Mouse (Mus musculus) small intestine, adult 2 months (tissue): ENCODE data around the gene Gart. TPM values are rescaled to one million over a fixed set of nuclear protein-coding genes. Genes with fewer than 3 reads are reported as not detected.

Experiments used
- H3K27ac ChIP-seq: fragments of 200-500 bp; 2 replicates; pipeline ENCODE4 v1.5.1; 2012; ENCODE audit warnings: low read depth, low read length, control low read depth, inconsistent platforms; ENCODE audit not compliant: insufficient read depth
- H3K27me3 ChIP-seq: fragments of 200-500 bp; 2 replicates; pipeline ENCODE4 v1.6.1; 2012; ENCODE audit warnings: mild to moderate bottlenecking, moderate library complexity, low read length, inconsistent platforms; ENCODE audit not compliant: control insufficient read depth, insufficient read depth
- H3K36me3 ChIP-seq: fragments of 200-500 bp; 2 replicates; pipeline ENCODE4 v1.6.1; 2012; ENCODE audit warnings: mild to moderate bottlenecking, low read length, control low read depth, inconsistent platforms; ENCODE audit not compliant: control insufficient read depth, insufficient read depth
- H3K4me1 ChIP-seq: fragments of 200-500 bp; 2 replicates; pipeline ENCODE4 v1.6.1; 2012; ENCODE audit warnings: low read length, inconsistent platforms, mixed read lengths; ENCODE audit not compliant: control insufficient read depth, insufficient read depth, insufficient read length
- H3K4me3 ChIP-seq: fragments of 200-500 bp; 2 replicates; pipeline ENCODE4 v1.5.1; 2012; ENCODE audit warnings: low read depth, mild to moderate bottlenecking, control low read depth, inconsistent platforms, low read length, moderate library complexity
- CTCF ChIP-seq: fragments of 200-500 bp; IDR thresholded peaks from 2 replicates; pipeline ENCODE4 v1.5.1; 2012; ENCODE audit warnings: low read depth, mild to moderate bottlenecking, control low read depth, inconsistent platforms, low read length, moderate library complexity, mixed read lengths; ENCODE audit not compliant: insufficient replicate concordance, insufficient read length; ENCODE audit errors: extremely low read depth
- POLR2A ChIP-seq: fragments of 200-500 bp; IDR thresholded peaks from 2 replicates; pipeline ENCODE4 v1.6.1; 2012; ENCODE audit warnings: low read depth, mild to moderate bottlenecking, control low read depth, inconsistent platforms, low read length, moderate library complexity
- WGBS: fragments of 180-500 bp; shearing (Covaris S2); methylation state at CpG from one replicate; pipeline ENCODE4 v1.1.7; 2018; 5-methylcytosine and 5-hydroxymethylcytosine counted together
- polyA plus RNA-seq: library from polyadenylated mRNA; depleted of rRNA; stranded (reverse); fragments of >200 nt; gene quantifications from 2 replicates; pipeline ENCODE4 v1.2.3, GENCODE M21; 2012; rRNA removed

Gene Gart
- 10.9 and 22.3 TPM in 2 replicates for polyA plus RNA-seq

DNA sequence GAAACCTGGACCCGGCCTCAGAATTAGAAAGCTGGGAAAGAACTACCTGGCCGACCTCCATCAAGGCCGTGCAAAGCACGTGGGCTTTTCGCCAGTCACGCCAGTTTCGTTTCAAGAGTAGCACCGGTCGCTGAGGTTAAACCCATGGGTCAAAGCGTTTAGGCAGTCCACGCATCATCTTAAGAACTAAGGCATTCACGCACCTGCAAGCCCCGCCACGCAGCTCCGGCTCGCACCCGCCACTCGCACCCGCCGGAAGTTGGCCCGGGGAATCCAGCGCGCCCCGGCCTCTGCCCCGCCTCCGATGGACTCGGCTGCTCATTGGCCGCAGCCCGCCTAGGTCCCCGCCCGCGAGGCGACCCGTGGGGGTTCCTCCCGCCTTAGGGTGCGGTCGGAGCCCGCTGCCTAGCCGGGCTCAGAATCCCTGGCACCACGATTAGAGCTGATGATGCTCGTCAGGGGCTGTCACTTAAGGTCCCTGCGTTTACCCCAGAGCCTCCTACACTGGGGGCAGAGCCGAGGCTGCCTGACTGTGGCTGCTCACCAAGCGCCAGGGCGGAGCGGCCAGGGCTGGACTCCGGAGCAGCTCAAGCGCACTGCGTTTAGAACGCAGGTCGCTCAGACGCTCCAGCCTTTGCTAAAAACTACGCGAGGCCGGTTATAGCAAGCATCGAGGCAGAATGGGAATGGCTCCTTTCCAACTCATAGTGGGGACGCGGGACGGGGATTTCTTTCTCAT lies at the start of gene Gart:
Gene Gart, minus strand, starts transcription at position 272 of the 739 bp plus-strand sequence.
- under 1% methylated on average over 59 of the region's 59 CpGs for WGBS
- TF ChIP-seq CTCF (no peak), POLR2A (peak; percentile 98)

DNA sequence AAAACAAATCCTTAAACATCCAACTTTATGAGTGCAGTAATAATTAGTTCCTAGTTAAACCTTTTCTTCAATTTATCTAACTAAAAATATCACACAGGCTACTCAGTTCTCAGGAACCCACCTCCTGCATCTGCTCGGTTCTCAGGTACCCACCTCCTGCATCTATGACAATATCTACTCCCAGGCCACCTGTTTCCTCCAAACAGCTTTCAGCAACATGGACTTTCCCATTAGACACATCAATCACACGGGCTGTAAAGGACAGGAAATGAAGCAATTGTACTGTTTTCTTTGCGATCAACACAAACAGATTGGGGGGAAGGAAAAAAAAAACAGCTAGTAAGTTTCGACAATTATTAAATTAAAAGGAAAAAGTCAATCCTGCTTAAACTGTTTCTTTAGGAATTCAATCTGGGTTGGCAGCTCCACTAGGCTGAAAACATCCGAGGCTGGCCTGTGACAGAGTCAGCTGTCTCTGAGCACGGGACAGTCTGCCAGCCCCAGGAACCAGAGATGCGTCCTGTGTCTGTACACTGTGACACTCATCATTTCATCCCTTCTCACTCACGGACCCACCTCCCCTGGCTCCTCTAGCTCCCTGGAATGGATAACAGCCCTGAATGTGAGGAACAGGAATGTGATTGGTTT lies 48.5 kb upstream of the Gart start:
- Histone ChIP-seq H3K4me1 (no peaks in the 10 kb centered on the region), H3K36me3 (peaks cover 23% of the 10 kb centered on the region), H3K27me3 (no peaks in the 10 kb centered on the region), H3K27ac (no peak overlapping the region), H3K4me3 (no peak overlapping the region)
- TF ChIP-seq CTCF, result no peak
- no peak for TF ChIP-seq POLR2A
- 63% methylated on average over 8 of the region's 8 CpGs for WGBS

More for the DNA sequence above, at the start of gene Gart:
- Histone ChIP-seq H3K4me1 (no peaks in the 10 kb centered on the region), H3K36me3 (peaks cover 9% of the 10 kb centered on the region), H3K27me3 (no peaks in the 10 kb centered on the region), H3K4me3 (peak within 1 kb of the TSS; percentile 88), H3K27ac (peak within 1 kb of the TSS; percentile 97)

DNA sequence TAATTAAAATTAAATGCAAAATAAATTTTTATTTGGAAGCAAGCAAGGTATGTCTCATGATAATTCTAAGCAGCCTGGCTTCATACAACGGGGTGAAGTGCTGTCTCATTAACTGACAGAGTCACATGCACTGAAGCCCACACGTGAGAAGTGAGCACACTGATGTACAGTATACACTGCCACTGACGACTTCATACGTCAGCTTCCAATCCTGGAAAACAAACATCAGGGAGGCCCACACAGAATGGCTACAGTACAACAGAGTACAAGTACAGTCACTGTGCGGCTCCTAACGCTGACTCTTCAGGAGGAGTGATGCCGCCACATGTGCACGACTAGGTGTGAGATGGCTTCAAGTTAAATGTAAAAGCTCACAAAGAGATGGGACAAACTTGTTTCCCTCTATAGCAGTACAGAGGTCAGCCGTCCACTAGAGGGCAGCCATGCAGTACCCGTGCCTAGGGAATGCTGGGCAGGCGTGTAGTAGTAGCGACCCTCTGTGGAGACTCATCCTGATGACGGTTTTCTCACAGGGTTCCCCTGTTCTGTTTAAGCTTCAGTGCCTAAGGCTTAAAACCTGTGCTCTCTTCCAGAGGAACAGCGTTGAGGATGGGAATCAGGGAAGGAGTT lies 47.8 kb upstream of the Gart start:
- no peak for TF ChIP-seq POLR2A
- peak; percentile 92; the same call in 1 of the 2 replicates for TF ChIP-seq CTCF
- no peak overlapping the region for H3K4me3 ChIP-seq
- 40% methylated on average over 14 of the region's 14 CpGs for WGBS

DNA sequence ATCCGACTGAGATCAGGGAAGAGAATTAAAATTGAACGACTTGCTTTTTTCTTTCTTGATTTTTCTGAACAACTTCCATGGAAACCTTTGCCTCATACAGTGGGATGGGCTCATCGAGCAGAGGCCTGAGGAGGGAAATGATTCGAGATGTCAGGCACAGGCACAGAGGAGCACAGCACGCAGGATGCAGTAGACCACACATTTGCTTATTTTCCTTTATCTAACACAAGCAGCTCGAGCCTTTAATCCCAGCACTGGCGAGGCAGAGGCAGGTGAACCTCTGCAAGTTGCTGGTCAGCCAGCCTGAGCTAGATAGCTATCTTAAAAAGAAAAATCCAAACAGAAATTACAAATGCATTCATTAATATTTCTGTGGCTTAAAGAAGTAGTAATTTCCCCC lies 43.0 kb upstream of the Gart start:
- 52% methylated on average over 7 of the region's 7 CpGs for WGBS
- no peaks in the 10 kb centered on the region for H3K27me3 ChIP-seq
- peaks cover 5% of the 10 kb centered on the region for H3K36me3 ChIP-seq
- H3K27ac ChIP-seq, result no peak overlapping the region
- H3K4me3 ChIP-seq, result no peak overlapping the region
- TF ChIP-seq CTCF (no peak), POLR2A (no peak)
- peaks cover 5% of the 10 kb centered on the region; the same call in 1 of the 2 replicates for H3K4me1 ChIP-seq

More for the DNA sequence above, 47.8 kb upstream of the Gart start:
- Histone ChIP-seq H3K27ac (no peak overlapping the region), H3K4me1 (no peaks in the 10 kb centered on the region), H3K36me3 (peaks cover 22% of the 10 kb centered on the region), H3K27me3 (no peaks in the 10 kb centered on the region)

DNA sequence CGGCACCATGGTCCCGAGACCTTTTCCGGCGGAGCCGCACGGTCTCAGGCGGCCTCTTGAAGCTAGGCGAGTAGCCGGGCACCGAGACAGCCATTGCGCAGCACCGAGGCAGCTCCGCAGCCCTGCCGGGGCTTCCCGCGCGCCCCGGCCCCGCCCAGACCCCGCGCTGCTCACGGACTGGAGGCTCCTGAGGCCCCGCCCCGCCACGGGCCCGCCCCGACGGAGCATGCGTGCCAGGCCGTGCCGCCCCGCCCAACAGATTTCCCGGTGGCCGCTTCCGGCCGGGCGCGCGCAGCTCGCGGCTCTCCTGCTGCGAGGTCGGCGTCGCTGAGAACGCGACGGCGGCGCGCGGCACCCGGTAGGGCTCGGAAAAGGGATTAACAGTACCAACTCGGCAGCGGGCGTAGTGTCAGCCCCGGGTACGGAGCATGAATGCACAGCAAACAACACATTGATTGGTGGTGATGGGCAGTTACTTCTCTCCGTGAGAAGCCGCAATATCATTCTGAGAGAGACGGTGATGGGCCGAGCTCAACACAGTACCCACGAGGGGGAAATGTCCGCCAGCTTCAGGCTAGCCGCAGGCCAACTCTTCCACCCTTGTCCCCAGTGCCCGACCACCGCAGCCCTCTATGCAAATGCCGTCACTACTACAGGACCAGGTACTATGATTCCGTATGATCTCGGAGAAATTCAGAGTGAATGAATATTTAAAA lies 42.0 kb upstream of the Gart start, which contains the start of gene Donson:
Gene Donson, minus strand, starts transcription at position 152 of the 716 bp plus-strand sequence.
- Histone ChIP-seq H3K27me3 (no peaks in the 10 kb centered on the region), H3K4me1 (peaks cover 5% of the 10 kb centered on the region; the same call in 1 of the 2 replicates), H3K36me3 (peaks cover 8% of the 10 kb centered on the region), H3K4me3 (peak within 1 kb of the TSS; percentile 67), H3K27ac (peak within 1 kb of the TSS; percentile 65)
- TF ChIP-seq POLR2A (peak; percentile 79), CTCF (no peak)
- under 1% methylated on average over 71 of the region's 71 CpGs for WGBS

DNA sequence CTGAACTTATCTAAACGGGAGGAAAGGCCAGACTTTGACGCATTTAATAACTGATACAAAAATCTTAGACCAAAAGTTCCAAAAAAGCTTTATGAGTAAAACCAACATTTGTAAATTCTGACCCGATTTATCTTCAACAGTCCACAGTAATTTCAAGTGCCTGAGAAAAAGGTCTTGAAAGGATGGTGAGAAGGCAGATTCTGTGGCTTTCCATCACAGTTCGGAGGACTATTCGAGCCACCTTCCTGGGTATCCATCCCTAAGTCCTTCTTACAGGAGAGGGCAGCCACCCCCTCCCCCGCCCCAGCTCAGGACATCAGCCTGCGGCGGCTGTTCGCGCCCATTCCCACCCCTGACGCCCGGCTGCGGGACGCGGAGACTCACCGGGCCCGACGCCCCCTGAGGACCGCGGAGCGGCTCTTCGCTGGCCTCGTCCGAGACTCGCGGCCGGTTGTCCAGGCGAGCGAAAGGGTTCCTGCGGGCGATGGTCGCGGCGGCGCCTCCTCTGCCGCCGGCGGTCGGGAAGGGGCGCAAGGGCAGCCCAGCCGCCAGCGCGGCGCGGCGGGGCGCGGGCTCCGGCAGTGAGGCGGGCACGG lies 41.4 kb upstream of the Gart start:
- WGBS, result 1% methylated on average over 49 of the region's 51 CpGs
- peaks cover 5% of the 10 kb centered on the region; the same call in 1 of the 2 replicates for H3K4me1 ChIP-seq
- no peaks in the 10 kb centered on the region for H3K27me3 ChIP-seq
- H3K4me3 ChIP-seq, result peak overlapping the region; percentile 67
- peaks cover 10% of the 10 kb centered on the region for H3K36me3 ChIP-seq
- no peak for TF ChIP-seq POLR2A
- TF ChIP-seq CTCF, result no peak
- peak overlapping the region; percentile 48; the same call in 1 of the 2 replicates for H3K27ac ChIP-seq
